Mouse (Mus musculus) liver, adult (tissue): ENCODE measurements around the gene 2210010C04Rik.

ENCODE experiments used
- GATA4 ChIP-seq: IDR thresholded peaks from 2 replicates; pipeline ENCODE4 v1.6.1; 2014; ENCODE audit warnings: mild to moderate bottlenecking, low read length; ENCODE audit not compliant: insufficient replicate concordance

Gene 2210010C04Rik

GRCm38 (mm10) chr6:41035409-41035808, at the start of gene 2210010C04Rik:
2210010C04Rik (minus strand) TSS chr6:41035509.
- TF ChIP-seq GATA4 = no peak

- TF ChIP-seq GATA4 = no peak
Observed at GRCm38 (mm10) chr6:41080121-41080520, 44.8 kb upstream of the 2210010C04Rik start.

GRCm38 (mm10) chr6:41078539-41079303, 43.4 kb upstream of the 2210010C04Rik start:
- TF ChIP-seq GATA4 = no peak

- TF ChIP-seq GATA4 = no peak
Observed at GRCm38 (mm10) chr6:41075753-41076152, 40.4 kb upstream of the 2210010C04Rik start.

- no peak for TF ChIP-seq GATA4
Observed at GRCm38 (mm10) chr6:41063332-41063731, 28.0 kb upstream of the 2210010C04Rik start.

- no peak for TF ChIP-seq GATA4
Observed at GRCm38 (mm10) chr6:41062746-41063145, 27.4 kb upstream of the 2210010C04Rik start.

GRCm38 (mm10) chr6:41062081-41062480, 26.8 kb upstream of the 2210010C04Rik start:
- TF ChIP-seq GATA4 = no peak

GRCm38 (mm10) chr6:41061085-41061484, 25.8 kb upstream of the 2210010C04Rik start:
- no peak for TF ChIP-seq GATA4

GRCm38 (mm10) chr6:41057653-41058052, 22.3 kb upstream of the 2210010C04Rik start:
- TF ChIP-seq GATA4 = no peak

- no peak for TF ChIP-seq GATA4
Observed at GRCm38 (mm10) chr6:41055581-41055980, 20.3 kb upstream of the 2210010C04Rik start.

- TF ChIP-seq GATA4 = no peak
Observed at GRCm38 (mm10) chr6:41054379-41054778, 19.1 kb upstream of the 2210010C04Rik start.

GRCm38 (mm10) chr6:41051824-41052223, 16.5 kb upstream of the 2210010C04Rik start:
- TF ChIP-seq GATA4 = no peak

- TF ChIP-seq GATA4 = no peak
Observed at GRCm38 (mm10) chr6:41048602-41049001, 13.3 kb upstream of the 2210010C04Rik start.

GRCm38 (mm10) chr6:41047961-41048360, 12.7 kb upstream of the 2210010C04Rik start:
- TF ChIP-seq GATA4 = no peak

- TF ChIP-seq GATA4 = no peak
Observed at GRCm38 (mm10) chr6:41047202-41047601, 11.9 kb upstream of the 2210010C04Rik start.

- TF ChIP-seq GATA4 = no peak
Observed at GRCm38 (mm10) chr6:41046553-41046952, 11.2 kb upstream of the 2210010C04Rik start.

- no peak for TF ChIP-seq GATA4
Observed at GRCm38 (mm10) chr6:41044753-41045152, 9.4 kb upstream of the 2210010C04Rik start.
